Mouse (Mus musculus): ENCODE measurements at regions not wholly inside any gene's neighbourhood (a gene's known extent, or its start where the extent isn't known, plus 50 kb on each side); places are given as distances from the start of the nearest gene placed in this dataset.

- DNase-seq (ENCODE audit: low spot score in 2 of 2), result peak in 1 of 2 experiments; percentile 26
These were observed 55.5 kb downstream of the E030025P04Rik start for GRCm38 (mm10) chr11:109088488-109089252.

GRCm38 (mm10) chr11:109081957-109082356 lies 62.2 kb downstream of the E030025P04Rik start:
- no peak for DNase-seq (ENCODE audit: low spot score in 2 of 2)

- DNase-seq (ENCODE audit: low spot score in 2 of 2), result no peak
These were observed 62.7 kb downstream of the E030025P04Rik start for GRCm38 (mm10) chr11:109081454-109081853.

- DNase-seq (ENCODE audit: low spot score in 2 of 2), result no peak
These were observed 63.2 kb downstream of the E030025P04Rik start for GRCm38 (mm10) chr11:109080847-109081415.

- no peak for DNase-seq (ENCODE audit: low spot score in 2 of 2)
These were observed 64.7 kb downstream of the E030025P04Rik start for GRCm38 (mm10) chr11:109079466-109079865.

GRCm38 (mm10) chr11:109076587-109077417 lies 67.4 kb downstream of the E030025P04Rik start:
- DNase-seq (ENCODE audit: low spot score in 2 of 2), result peak in 1 of 2 experiments; percentile 41

GRCm38 (mm10) chr11:109071340-109071739 lies 72.8 kb downstream of the E030025P04Rik start:
- no peak for DNase-seq (ENCODE audit: low spot score in 2 of 2)

GRCm38 (mm10) chr11:109070412-109070811 lies 73.8 kb downstream of the E030025P04Rik start:
- no peak for DNase-seq (ENCODE audit: low spot score in 2 of 2)

GRCm38 (mm10) chr11:109069326-109069709 lies 74.9 kb downstream of the E030025P04Rik start:
- no peak for DNase-seq (ENCODE audit: low spot score in 2 of 2)

GRCm38 (mm10) chr11:109068371-109069325 lies 75.5 kb downstream of the E030025P04Rik start:
- no peak for DNase-seq (ENCODE audit: low spot score in 2 of 2)

- no peak for DNase-seq (ENCODE audit: low spot score in 2 of 2)
These were observed 76.4 kb downstream of the E030025P04Rik start for GRCm38 (mm10) chr11:109067733-109068132.

- DNase-seq (ENCODE audit: low spot score in 2 of 2), result no peak
These were observed 82.2 kb downstream of the E030025P04Rik start for GRCm38 (mm10) chr11:109061971-109062370.

- no peak for DNase-seq (ENCODE audit: low spot score in 2 of 2)
These were observed 83.7 kb downstream of the E030025P04Rik start for GRCm38 (mm10) chr11:109060527-109060908.

GRCm38 (mm10) chr11:109059863-109060526 lies 84.2 kb downstream of the E030025P04Rik start:
- no peak for DNase-seq (ENCODE audit: low spot score in 2 of 2)

- no peak for DNase-seq (ENCODE audit: low spot score in 2 of 2)
These were observed 86.1 kb downstream of the E030025P04Rik start for GRCm38 (mm10) chr11:109058021-109058420.

- DNase-seq (ENCODE audit: low spot score in 2 of 2), result no peak
These were observed 95.7 kb downstream of the E030025P04Rik start for GRCm38 (mm10) chr11:109048257-109049101.

- no peak for DNase-seq (ENCODE audit: low spot score in 2 of 2)
These were observed 96.6 kb downstream of the E030025P04Rik start for GRCm38 (mm10) chr11:109047483-109048110.

GRCm38 (mm10) chr11:109046446-109046845 lies 97.7 kb downstream of the E030025P04Rik start:
- no peak for DNase-seq (ENCODE audit: low spot score in 2 of 2)

GRCm38 (mm10) chr11:109040519-109040916 lies 103.7 kb downstream of the E030025P04Rik start:
- DNase-seq (ENCODE audit: low spot score in 2 of 2), result no peak
